Mouse (Mus musculus): ENCODE data around the gene Dctn1. TPM values are rescaled to one million over a fixed set of nuclear protein-coding genes. Genes with fewer than 3 reads are reported as not detected.

The Dctn1 gene
- polyA plus RNA-seq, 1 experiment from 2014 or later, result 158 TPM

GRCm38 (mm10) chr6:83179390-83180117, 13.8 kb downstream of the Dctn1 start:
- WGBS, result 14% methylated on average over 12 of the region's 12 CpGs
- Histone ChIP-seq H3K9me3 (replicated peaks) (no peaks in the 10 kb centered on the region), H3K9ac (peak overlapping the region; percentile 74), H3K4me1 (peaks cover 22% of the 10 kb centered on the region), H3K4me2 (replicated peaks) (peak overlapping the region; percentile 68), H3K36me3 (peaks cover 23% of the 10 kb centered on the region), H3K4me3 (peak overlapping the region; percentile 45), H3K27me3 (no peaks in the 10 kb centered on the region), H3K27ac (peak overlapping the region; percentile 69)
- peak; percentile 87 for ATAC-seq (ENCODE audit: low FRiP score)

- no peaks in the 10 kb centered on the region for H3K27me3 ChIP-seq
- 87% methylated on average over 6 of the region's 6 CpGs for WGBS
- no peak for ATAC-seq (ENCODE audit: low FRiP score)
- H3K4me2 ChIP-seq (replicated peaks), result peak overlapping the region; percentile 68
- peaks cover 27% of the 10 kb centered on the region for H3K36me3 ChIP-seq
- H3K4me3 ChIP-seq, result peak overlapping the region; percentile 45; the same call in 1 of the 2 replicates
- peak overlapping the region; percentile 74 for H3K9ac ChIP-seq
- no peak overlapping the region for H3K27ac ChIP-seq
- peaks cover 30% of the 10 kb centered on the region for H3K4me1 ChIP-seq
- H3K9me3 ChIP-seq (replicated peaks), result no peaks in the 10 kb centered on the region
Measured at GRCm38 (mm10) chr6:83180605-83181004, 14.9 kb downstream of the Dctn1 start.

GRCm38 (mm10) chr6:83184858-83185435, 19.2 kb downstream of the Dctn1 start:
- H3K4me1 ChIP-seq, result peaks cover 49% of the 10 kb centered on the region
- WGBS, result 94% methylated on average over 3 of the region's 3 CpGs
- peak overlapping the region; percentile 49; the same call in 1 of the 2 replicates for H3K27ac ChIP-seq
- ATAC-seq (ENCODE audit: low FRiP score), result no peak
- H3K27me3 ChIP-seq, result no peaks in the 10 kb centered on the region
- H3K9me3 ChIP-seq (replicated peaks), result no peaks in the 10 kb centered on the region
- H3K9ac ChIP-seq, result no peak overlapping the region
- H3K36me3 ChIP-seq, result peaks cover 47% of the 10 kb centered on the region
- no peak overlapping the region; the same call in 1 of the 2 replicates for H3K4me3 ChIP-seq
- H3K4me2 ChIP-seq (replicated peaks), result peak overlapping the region; percentile 72; the same call in 1 of the 2 replicates

- Histone ChIP-seq H3K4me1 (peaks cover 39% of the 10 kb centered on the region), H3K4me3 (peak overlapping the region; percentile 51), H3K36me3 (peaks cover 59% of the 10 kb centered on the region), H3K4me2 (replicated peaks) (peak overlapping the region; percentile 72), H3K9me3 (replicated peaks) (no peaks in the 10 kb centered on the region), H3K9ac (peak overlapping the region; percentile 78), H3K27me3 (no peaks in the 10 kb centered on the region), H3K27ac (peak overlapping the region; percentile 90)
- 9% methylated on average over 22 of the region's 25 CpGs for WGBS
- ATAC-seq (ENCODE audit: low FRiP score), result peak; percentile 97
Measured at GRCm38 (mm10) chr6:83185895-83186861, 20.5 kb downstream of the Dctn1 start.

GRCm38 (mm10) chr6:83186946-83187345, 21.2 kb downstream of the Dctn1 start:
- Histone ChIP-seq H3K9me3 (replicated peaks) (no peaks in the 10 kb centered on the region), H3K4me2 (replicated peaks) (peak overlapping the region; percentile 72), H3K27ac (peak overlapping the region; percentile 90), H3K36me3 (peaks cover 67% of the 10 kb centered on the region), H3K4me3 (peak overlapping the region; percentile 51), H3K9ac (peak overlapping the region; percentile 78), H3K4me1 (peaks cover 39% of the 10 kb centered on the region), H3K27me3 (no peaks in the 10 kb centered on the region)
- 0 out of 2 replicates have a peak, but pooled peaks have one; percentile 9 for ATAC-seq (ENCODE audit: low FRiP score)
- 72% methylated on average over 2 of the region's 2 CpGs for WGBS

GRCm38 (mm10) chr6:83193571-83193970, 27.9 kb downstream of the Dctn1 start:
- WGBS, result 94% methylated on average over 7 of the region's 7 CpGs

GRCm38 (mm10) chr6:83197345-83198004, 31.8 kb downstream of the Dctn1 start:
- 41% methylated on average over 15 of the region's 15 CpGs for WGBS
- ATAC-seq (ENCODE audit: low FRiP score), result peak; percentile 38; the same call in 1 of the 2 replicates
- Histone ChIP-seq H3K36me3 (peaks cover 85% of the 10 kb centered on the region), H3K4me3 (no peak overlapping the region), H3K4me1 (no peaks in the 10 kb centered on the region), H3K9me3 (replicated peaks) (no peaks in the 10 kb centered on the region), H3K9ac (no peak overlapping the region), H3K27ac (no peak overlapping the region), H3K27me3 (no peaks in the 10 kb centered on the region), H3K4me2 (replicated peaks) (no peak overlapping the region)

More at GRCm38 (mm10) chr6:83193571-83193970, 27.9 kb downstream of the Dctn1 start:
- no peaks in the 10 kb centered on the region for H3K27me3 ChIP-seq
- no peak overlapping the region for H3K9ac ChIP-seq
- ATAC-seq (ENCODE audit: low FRiP score), result no peak
- no peaks in the 10 kb centered on the region for H3K9me3 ChIP-seq (replicated peaks)
- no peak overlapping the region for H3K4me3 ChIP-seq
- no peak overlapping the region for H3K27ac ChIP-seq
- H3K36me3 ChIP-seq, result peaks cover 99% of the 10 kb centered on the region
- no peak overlapping the region for H3K4me2 ChIP-seq (replicated peaks)
- H3K4me1 ChIP-seq, result peaks cover 1% of the 10 kb centered on the region; the same call in 1 of the 2 replicates

GRCm38 (mm10) chr6:83203320-83203719, 37.6 kb downstream of the Dctn1 start:
- peaks cover 3% of the 10 kb centered on the region; the same call in 1 of the 2 replicates for H3K4me1 ChIP-seq
- H3K36me3 ChIP-seq, result peaks cover 28% of the 10 kb centered on the region
- ATAC-seq (ENCODE audit: low FRiP score), result no peak
- H3K4me3 ChIP-seq, result no peak overlapping the region
- no peak overlapping the region for H3K9ac ChIP-seq
- H3K9me3 ChIP-seq (replicated peaks), result no peaks in the 10 kb centered on the region
- H3K4me2 ChIP-seq (replicated peaks), result no peak overlapping the region
- no peak overlapping the region for H3K27ac ChIP-seq
- 85% methylated on average over 4 of the region's 4 CpGs for WGBS
- no peaks in the 10 kb centered on the region for H3K27me3 ChIP-seq

GRCm38 (mm10) chr6:83205851-83206250, 40.1 kb downstream of the Dctn1 start:
- H3K4me2 ChIP-seq (replicated peaks), result no peak overlapping the region
- no peak for ATAC-seq (ENCODE audit: low FRiP score)
- no peak overlapping the region for H3K9ac ChIP-seq
- no peaks in the 10 kb centered on the region for H3K27me3 ChIP-seq
- H3K27ac ChIP-seq, result no peak overlapping the region
- peaks cover 5% of the 10 kb centered on the region for H3K36me3 ChIP-seq
- H3K4me3 ChIP-seq, result no peak overlapping the region
- H3K9me3 ChIP-seq (replicated peaks), result no peaks in the 10 kb centered on the region
- peaks cover 10% of the 10 kb centered on the region; the same call in 1 of the 2 replicates for H3K4me1 ChIP-seq
- WGBS, result 94% methylated on average over 3 of the region's 3 CpGs

- Histone ChIP-seq H3K36me3 (0 out of 2 replicates have a peak, but pooled peaks cover under 1% of the 10 kb centered on the region), H3K4me1 (peaks cover 12% of the 10 kb centered on the region), H3K4me3 (no peak overlapping the region), H3K27me3 (no peaks in the 10 kb centered on the region), H3K9ac (no peak overlapping the region), H3K9me3 (replicated peaks) (no peaks in the 10 kb centered on the region), H3K27ac (no peak overlapping the region), H3K4me2 (replicated peaks) (no peak overlapping the region)
- 77% methylated on average over 11 of the region's 11 CpGs for WGBS
- no peak for ATAC-seq (ENCODE audit: low FRiP score)
Measured at GRCm38 (mm10) chr6:83206321-83206720, 40.6 kb downstream of the Dctn1 start.

GRCm38 (mm10) chr6:83207361-83208049, 41.8 kb downstream of the Dctn1 start:
- no peak for ATAC-seq (ENCODE audit: low FRiP score)
- Histone ChIP-seq H3K9ac (no peak overlapping the region), H3K27ac (no peak overlapping the region), H3K4me3 (no peak overlapping the region), H3K9me3 (replicated peaks) (no peaks in the 10 kb centered on the region), H3K4me2 (replicated peaks) (no peak overlapping the region), H3K4me1 (peaks cover 18% of the 10 kb centered on the region), H3K36me3 (no peaks in the 10 kb centered on the region), H3K27me3 (no peaks in the 10 kb centered on the region)
- WGBS, result 79% methylated on average over 9 of the region's 9 CpGs

All from hindbrain, embryonic 12.5 days (tissue).